Mouse (Mus musculus): ENCODE results near the gene Kbtbd8. TPM values are rescaled to one million over a fixed set of nuclear protein-coding genes. Genes with fewer than 3 reads are reported as not detected.
A peak's percentile ranks its signal among the peaks of the same experiment; 100 is the strongest.

The Kbtbd8 gene
- total and polyA plus RNA-seq, 3 experiments = 0.50 to 17.0 (median 8.6) TPM

DNA sequence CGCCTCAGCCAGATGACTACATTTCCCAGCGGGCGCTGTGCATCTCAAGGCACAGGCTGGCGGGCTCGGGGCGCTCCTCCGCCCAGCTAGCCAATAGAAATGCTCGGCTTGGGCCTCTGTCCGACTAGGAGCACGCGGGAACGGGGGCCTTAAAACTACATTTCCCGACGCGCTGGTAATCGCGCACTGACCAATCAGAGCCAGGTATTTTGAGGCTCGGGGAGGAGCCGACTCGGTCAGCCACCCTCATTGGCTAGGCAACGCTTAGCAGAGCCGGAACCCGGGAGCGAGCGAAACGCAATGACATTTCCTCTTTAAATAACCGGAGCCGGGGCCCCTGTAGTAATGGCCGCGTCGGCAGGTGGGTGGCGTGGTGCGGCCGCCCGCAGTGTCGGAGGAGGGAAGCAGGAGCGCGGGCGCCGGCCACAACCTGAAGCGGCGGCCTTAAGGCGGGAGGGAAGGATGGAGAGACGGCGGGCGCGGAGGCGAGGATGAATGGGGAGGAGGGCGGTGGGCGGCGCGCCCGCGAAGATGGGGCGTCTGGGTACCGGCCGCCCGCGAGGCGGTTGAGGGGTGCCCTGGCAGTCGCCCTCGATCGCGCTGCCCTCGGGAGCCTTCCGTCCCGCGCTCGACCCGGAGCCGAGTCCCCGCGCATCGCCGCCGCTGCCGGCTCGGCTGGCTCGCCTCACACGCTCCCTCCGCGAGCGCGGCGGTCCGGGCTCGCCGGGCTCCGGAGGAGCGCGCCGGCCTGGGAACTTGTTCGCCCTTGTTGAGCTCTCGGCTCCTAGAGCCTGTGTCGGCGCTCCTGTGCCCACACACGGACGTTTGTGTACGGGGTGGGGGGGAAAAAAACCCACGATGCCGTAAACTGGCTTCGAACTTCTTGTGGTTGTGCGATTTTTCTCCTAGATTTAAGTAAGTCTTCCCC lies 838 bp downstream of the Kbtbd8 start:
- H3K9me3 ChIP-seq (replicated peaks) = no peaks in the 10 kb centered on the region
- peaks cover 33% of the 10 kb centered on the region for H3K4me1 ChIP-seq (ENCODE audit: insufficient read depth, low read depth, low read length)
- H3K36me3 ChIP-seq (replicated peaks) = peaks cover 26% of the 10 kb centered on the region
- ATAC-seq (ENCODE audit: extremely low read depth, insufficient number of reproducible peaks, low FRiP score, poor library complexity, severe bottlenecking) (peak; percentile 98), DNase-seq (ENCODE audit: low spot score) (peak; percentile 97)
- peak overlapping the region; percentile 94 for H3K4me3 ChIP-seq (ENCODE audit: low read depth, low read length)
- TF ChIP-seq CTCF (IDR thresholded peaks at IDR 0.05; ENCODE audit: low read depth, low read length) (no peak), POLR2AphosphoS5 (IDR thresholded peaks at IDR 0.05; ENCODE audit: insufficient replicate concordance, low read depth, low read length) (no peak), GATA1 (IDR thresholded peaks at IDR 0.05; ENCODE audit: borderline replicate concordance, low read length) (no peak), TAL1 (conservative IDR thresholded peaks at IDR 0.05; ENCODE audit: low read depth, low read length) (no peak), GATA2 (IDR thresholded peaks at IDR 0.05; ENCODE audit: borderline replicate concordance, low read depth, low read length) (no peak)
- no peaks in the 10 kb centered on the region for H3K27me3 ChIP-seq (ENCODE audit: insufficient read depth, low read length)

DNA sequence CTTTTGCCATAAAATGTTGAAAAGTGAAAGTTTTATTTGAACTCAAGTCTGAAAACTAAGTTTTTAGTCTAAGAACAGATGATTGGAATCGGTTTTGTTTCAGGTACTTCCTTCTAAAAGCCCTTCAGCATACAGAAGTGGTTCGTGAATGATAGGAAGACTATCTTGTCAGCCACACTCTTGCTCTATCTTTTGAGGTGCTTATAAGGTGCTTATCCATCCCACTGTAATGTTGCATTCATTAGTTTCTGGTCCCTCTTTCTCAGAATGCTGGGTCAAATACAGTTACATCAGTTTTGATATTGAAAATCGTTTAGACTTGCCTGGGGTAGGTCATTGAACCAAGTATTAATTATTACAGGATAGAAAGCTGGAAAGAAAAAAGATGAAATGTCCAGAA lies 2.3 kb downstream of the Kbtbd8 start:
- no peak for ATAC-seq (ENCODE audit: extremely low read depth, insufficient number of reproducible peaks, low FRiP score, poor library complexity, severe bottlenecking)
- Histone ChIP-seq H3K9me3 (replicated peaks) (no peaks in the 10 kb centered on the region), H3K4me3 (ENCODE audit: low read depth, low read length) (no peak overlapping the region), H3K36me3 (replicated peaks) (peaks cover 36% of the 10 kb centered on the region), H3K4me1 (ENCODE audit: insufficient read depth, low read depth, low read length) (peaks cover 41% of the 10 kb centered on the region), H3K27me3 (ENCODE audit: insufficient read depth, low read length) (no peaks in the 10 kb centered on the region)
- DNase-seq (ENCODE audit: low spot score) = no peak
- TF ChIP-seq POLR2AphosphoS5 (IDR thresholded peaks at IDR 0.05; ENCODE audit: insufficient replicate concordance, low read depth, low read length) = no peak
- TF ChIP-seq GATA2 (IDR thresholded peaks at IDR 0.05; ENCODE audit: borderline replicate concordance, low read depth, low read length) = no peak
- no peak for TF ChIP-seq TAL1 (conservative IDR thresholded peaks at IDR 0.05; ENCODE audit: low read depth, low read length)
- no peak for TF ChIP-seq GATA1 (IDR thresholded peaks at IDR 0.05; ENCODE audit: borderline replicate concordance, low read length)
- no peak for TF ChIP-seq CTCF (IDR thresholded peaks at IDR 0.05; ENCODE audit: low read depth, low read length)

GRCm38 (mm10) chr6:95149931-95150534 lies 33.0 kb downstream of the Kbtbd8 start:
- no peaks in the 10 kb centered on the region for H3K9me3 ChIP-seq (replicated peaks)
- no peaks in the 10 kb centered on the region for H3K36me3 ChIP-seq (replicated peaks)
- H3K4me1 ChIP-seq (ENCODE audit: insufficient read depth, low read depth, low read length) = no peaks in the 10 kb centered on the region
- H3K4me3 ChIP-seq (ENCODE audit: low read depth, low read length) = no peak overlapping the region
- ATAC-seq (ENCODE audit: extremely low read depth, insufficient number of reproducible peaks, low FRiP score, poor library complexity, severe bottlenecking) (no peak), DNase-seq (ENCODE audit: low spot score) (no peak)
- H3K27me3 ChIP-seq (ENCODE audit: insufficient read depth, low read length) = no peaks in the 10 kb centered on the region
- TF ChIP-seq GATA2 (IDR thresholded peaks at IDR 0.05; ENCODE audit: borderline replicate concordance, low read depth, low read length) = no peak
- TF ChIP-seq GATA1 (IDR thresholded peaks at IDR 0.05; ENCODE audit: borderline replicate concordance, low read length) = no peak
- TF ChIP-seq TAL1 (conservative IDR thresholded peaks at IDR 0.05; ENCODE audit: low read depth, low read length) = no peak
- no peak for TF ChIP-seq POLR2AphosphoS5 (IDR thresholded peaks at IDR 0.05; ENCODE audit: insufficient replicate concordance, low read depth, low read length)
- no peak for TF ChIP-seq CTCF (IDR thresholded peaks at IDR 0.05; ENCODE audit: low read depth, low read length)

DNA sequence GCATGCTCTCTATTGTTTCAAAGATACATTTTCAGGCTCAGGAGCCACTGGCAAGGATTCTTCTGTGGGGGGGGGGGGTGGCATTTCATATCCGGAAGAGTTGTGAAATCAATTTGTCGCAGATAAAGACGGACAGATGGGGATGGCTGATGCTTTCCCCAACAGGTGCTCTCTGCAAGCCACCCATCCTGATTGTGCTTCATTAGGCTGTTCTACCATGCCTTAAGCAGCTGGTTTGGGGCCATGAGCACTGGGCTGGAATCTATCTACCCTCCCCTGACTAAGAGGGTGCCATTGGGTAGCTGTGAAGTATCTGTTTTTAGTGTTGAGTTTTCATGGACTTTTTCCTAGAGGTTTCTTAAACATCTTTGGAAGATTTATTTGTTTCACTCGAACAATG lies 33.8 kb downstream of the Kbtbd8 start:
- DNase-seq (ENCODE audit: low spot score) (no peak), ATAC-seq (ENCODE audit: extremely low read depth, insufficient number of reproducible peaks, low FRiP score, poor library complexity, severe bottlenecking) (no peak)
- Histone ChIP-seq H3K4me1 (ENCODE audit: insufficient read depth, low read depth, low read length) (no peaks in the 10 kb centered on the region), H3K36me3 (replicated peaks) (no peaks in the 10 kb centered on the region), H3K4me3 (ENCODE audit: low read depth, low read length) (no peak overlapping the region), H3K27me3 (ENCODE audit: insufficient read depth, low read length) (no peaks in the 10 kb centered on the region), H3K9me3 (replicated peaks) (no peaks in the 10 kb centered on the region)
- TF ChIP-seq TAL1 (conservative IDR thresholded peaks at IDR 0.05; ENCODE audit: low read depth, low read length) = no peak
- no peak for TF ChIP-seq CTCF (IDR thresholded peaks at IDR 0.05; ENCODE audit: low read depth, low read length)
- TF ChIP-seq GATA1 (IDR thresholded peaks at IDR 0.05; ENCODE audit: borderline replicate concordance, low read length) = no peak
- no peak for TF ChIP-seq GATA2 (IDR thresholded peaks at IDR 0.05; ENCODE audit: borderline replicate concordance, low read depth, low read length)
- no peak for TF ChIP-seq POLR2AphosphoS5 (IDR thresholded peaks at IDR 0.05; ENCODE audit: insufficient replicate concordance, low read depth, low read length)

DNA sequence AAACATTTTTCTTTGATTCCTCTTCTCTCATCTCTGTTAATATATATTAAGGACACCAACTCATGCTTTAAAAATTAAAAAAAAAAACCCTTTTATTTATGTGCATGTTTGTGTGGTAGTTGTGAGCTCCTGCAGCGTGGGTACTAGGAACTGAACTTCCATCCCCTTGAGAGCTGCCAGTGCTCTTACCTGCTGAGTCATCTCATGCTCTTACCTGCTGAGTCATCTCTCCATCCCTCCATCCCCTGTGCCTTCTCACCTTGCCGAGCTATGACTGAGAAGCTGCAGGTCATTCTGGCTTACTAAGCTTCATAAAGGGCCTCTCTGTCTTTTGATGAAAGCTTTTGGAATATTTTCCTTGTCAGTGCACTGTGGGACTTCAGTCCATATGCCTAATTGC lies 34.5 kb downstream of the Kbtbd8 start:
- TF ChIP-seq GATA1 (IDR thresholded peaks at IDR 0.05; ENCODE audit: borderline replicate concordance, low read length) (no peak), POLR2AphosphoS5 (IDR thresholded peaks at IDR 0.05; ENCODE audit: insufficient replicate concordance, low read depth, low read length) (no peak), TAL1 (conservative IDR thresholded peaks at IDR 0.05; ENCODE audit: low read depth, low read length) (no peak), CTCF (IDR thresholded peaks at IDR 0.05; ENCODE audit: low read depth, low read length) (no peak), GATA2 (IDR thresholded peaks at IDR 0.05; ENCODE audit: borderline replicate concordance, low read depth, low read length) (no peak)
- Histone ChIP-seq H3K4me3 (ENCODE audit: low read depth, low read length) (no peak overlapping the region), H3K36me3 (replicated peaks) (no peaks in the 10 kb centered on the region), H3K27me3 (ENCODE audit: insufficient read depth, low read length) (no peaks in the 10 kb centered on the region), H3K4me1 (ENCODE audit: insufficient read depth, low read depth, low read length) (no peaks in the 10 kb centered on the region), H3K9me3 (replicated peaks) (no peaks in the 10 kb centered on the region)
- ATAC-seq (ENCODE audit: extremely low read depth, insufficient number of reproducible peaks, low FRiP score, poor library complexity, severe bottlenecking) (no peak), DNase-seq (ENCODE audit: low spot score) (no peak)

DNA sequence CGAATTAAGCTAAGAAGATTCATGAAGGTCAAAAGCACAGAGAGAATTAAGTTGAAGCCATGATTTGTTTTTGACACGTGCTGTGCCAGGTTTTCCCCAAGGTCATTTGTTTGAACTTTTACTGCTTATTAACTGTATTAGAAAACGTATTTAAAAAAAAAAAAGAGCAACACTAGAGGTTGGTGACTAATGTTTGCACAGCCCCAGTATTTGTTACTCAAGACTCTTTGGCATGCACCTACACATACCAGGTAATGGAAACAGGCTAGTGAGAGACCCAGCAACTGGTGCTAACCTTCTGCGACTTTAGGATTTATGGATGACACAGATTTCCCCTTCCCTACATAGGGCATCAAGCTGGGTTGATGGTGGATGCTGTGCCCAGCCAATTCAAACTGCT lies 46.9 kb downstream of the Kbtbd8 start:
- no peaks in the 10 kb centered on the region for H3K4me1 ChIP-seq (ENCODE audit: insufficient read depth, low read depth, low read length)
- H3K9me3 ChIP-seq (replicated peaks) = no peaks in the 10 kb centered on the region
- TF ChIP-seq GATA2 (IDR thresholded peaks at IDR 0.05; ENCODE audit: borderline replicate concordance, low read depth, low read length) = no peak
- no peak for TF ChIP-seq POLR2AphosphoS5 (IDR thresholded peaks at IDR 0.05; ENCODE audit: insufficient replicate concordance, low read depth, low read length)
- TF ChIP-seq CTCF (IDR thresholded peaks at IDR 0.05; ENCODE audit: low read depth, low read length) = no peak
- no peak for TF ChIP-seq GATA1 (IDR thresholded peaks at IDR 0.05; ENCODE audit: borderline replicate concordance, low read length)
- TF ChIP-seq TAL1 (conservative IDR thresholded peaks at IDR 0.05; ENCODE audit: low read depth, low read length) = no peak
- ATAC-seq (ENCODE audit: extremely low read depth, insufficient number of reproducible peaks, low FRiP score, poor library complexity, severe bottlenecking) = no peak
- DNase-seq (ENCODE audit: low spot score) = no peak
- no peaks in the 10 kb centered on the region for H3K27me3 ChIP-seq (ENCODE audit: insufficient read depth, low read length)
- H3K4me3 ChIP-seq (ENCODE audit: low read depth, low read length) = no peak overlapping the region
- H3K36me3 ChIP-seq (replicated peaks) = no peaks in the 10 kb centered on the region

All from G1E (cell line).